Mouse (Mus musculus) heart, embryonic 11.5 days (tissue): ENCODE measurements around the gene Dcst1. TPM values are rescaled to one million over a fixed set of nuclear protein-coding genes. Genes with fewer than 3 reads are reported as not detected.

Source experiments
- ATAC-seq: fragments of 200-750 bp; cut with Nextera tagmentation; replicated peaks from 2 replicates; pipeline ENCODE4 v1.8.0; 2017; ENCODE audit warnings: moderate library complexity; ENCODE audit not compliant: insufficient number of reproducible peaks, low FRiP score, low TSS enrichment
- H3K27ac ChIP-seq: fragments of 300-500 bp; sonication (generic); 2 replicates; pipeline ENCODE4 v1.5.1; 2014; ENCODE audit warnings: mild to moderate bottlenecking, low read depth, low read length
- H3K27me3 ChIP-seq: fragments of 300-500 bp; sonication (generic); 2 replicates; pipeline ENCODE4 v1.6.1; 2014; ENCODE audit warnings: mild to moderate bottlenecking, low read length, mixed read lengths; ENCODE audit not compliant: control insufficient read depth, insufficient read depth
- H3K36me3 ChIP-seq: fragments of 300-500 bp; sonication (generic); 2 replicates; pipeline ENCODE4 v1.6.1; 2014; ENCODE audit warnings: mild to moderate bottlenecking, low read length, moderate library complexity, mixed read lengths; ENCODE audit not compliant: control insufficient read depth, insufficient read depth
- H3K4me1 ChIP-seq: fragments of 300-500 bp; sonication (generic); 2 replicates; pipeline ENCODE4 v1.6.1; 2014; ENCODE audit warnings: low read length; ENCODE audit not compliant: control insufficient read depth, insufficient read depth
- H3K4me2 ChIP-seq: fragments of 300-500 bp; sonication (generic); 2 replicates; pipeline ENCODE4 v1.6.1; 2014; ENCODE audit warnings: mild to moderate bottlenecking, moderate library complexity
- H3K4me3 ChIP-seq: fragments of 300-500 bp; sonication (generic); 2 replicates; pipeline ENCODE4 v1.5.1; 2014; ENCODE audit warnings: low read depth, low read length
- H3K9ac ChIP-seq: fragments of 300-500 bp; sonication (generic); 2 replicates; pipeline ENCODE4 v1.6.1; 2014; ENCODE audit warnings: mild to moderate bottlenecking, low read depth, low read length, moderate library complexity
- H3K9me3 ChIP-seq: fragments of 300-500 bp; sonication (generic); replicated peaks from 2 replicates; pipeline ENCODE4 v1.6.1; 2016; ENCODE audit warnings: low read length; ENCODE audit not compliant: control insufficient read depth
- WGBS: fragments of 180-500 bp; shearing (Covaris S2); extraction: QIAGEN DNeasy Blood & Tissue Kit; methylation state at CpG from one replicate; pipeline ENCODE4 v1.1.7; 2014; ENCODE audit not compliant: insufficient replicate concordance; 5-methylcytosine and 5-hydroxymethylcytosine counted together
- polyA plus RNA-seq: library from polyadenylated mRNA; unstranded; fragments of >200 nt; fragmentation: Nextera tagmentation; extraction: Ambion mirVana; gene quantifications from 2 replicates; pipeline ENCODE4 v1.2.1, GENCODE M21; 2014

Gene Dcst1
- polyA plus RNA-seq, 1 experiment from 2014 or later, result 0.21 TPM

DNA sequence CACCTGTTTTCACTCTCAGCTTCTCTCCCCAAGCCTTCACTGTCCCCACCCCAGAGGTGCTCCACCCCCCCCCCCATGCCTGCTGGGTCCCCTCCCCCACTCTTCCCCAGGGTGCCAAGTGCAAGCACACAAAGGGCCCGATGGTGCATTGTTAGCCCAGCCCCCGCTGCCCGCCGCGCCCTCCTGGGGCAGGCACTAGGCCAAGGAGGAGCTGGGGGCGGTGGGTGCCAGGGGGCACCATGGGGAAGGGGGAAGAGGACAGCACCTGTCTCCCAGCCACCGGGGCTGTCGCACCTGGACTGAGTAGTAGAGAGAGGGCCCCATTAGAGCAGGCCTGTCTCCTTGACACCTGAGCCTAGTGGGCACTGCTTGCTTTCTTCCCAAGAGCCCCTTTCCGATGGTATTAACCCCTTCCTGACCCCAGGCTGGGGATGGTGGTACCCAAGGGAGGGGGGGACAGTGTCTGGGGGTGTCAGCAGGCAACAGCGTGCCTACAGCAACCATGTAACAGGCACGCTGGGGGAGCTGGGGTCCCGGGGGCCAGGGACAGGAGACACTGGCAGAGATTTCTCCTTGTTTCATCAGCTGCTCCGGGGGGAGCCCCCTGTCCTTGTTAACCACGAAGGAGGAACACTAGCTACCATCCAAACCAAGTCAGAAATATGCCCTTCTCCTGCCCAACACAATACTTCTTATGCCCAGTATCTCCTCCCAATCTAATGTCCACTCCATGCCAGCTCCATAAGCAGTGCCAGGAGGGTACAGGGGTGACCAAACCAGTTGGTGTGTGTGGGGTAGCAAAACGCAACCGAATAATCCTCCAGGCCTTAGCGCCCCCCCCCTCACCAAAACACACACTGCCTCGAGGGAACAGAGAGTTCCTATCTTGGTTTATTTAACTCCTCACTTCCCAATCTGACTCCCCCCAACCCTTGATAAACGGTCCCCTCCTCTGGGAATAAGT lies 25.9 kb upstream of the Dcst1 start:
- Histone ChIP-seq H3K27ac (peak overlapping the region; percentile 35; the same call in 1 of the 2 replicates), H3K4me3 (peak overlapping the region; percentile 70), H3K9me3 (no peaks in the 10 kb centered on the region), H3K36me3 (no peaks in the 10 kb centered on the region), H3K4me2 (peak overlapping the region; percentile 100), H3K4me1 (peaks cover 29% of the 10 kb centered on the region), H3K9ac (peak overlapping the region; percentile 86), H3K27me3 (no peaks in the 10 kb centered on the region)
- WGBS, result 17% methylated on average over 19 of the region's 19 CpGs
- ATAC-seq, result no peak

DNA sequence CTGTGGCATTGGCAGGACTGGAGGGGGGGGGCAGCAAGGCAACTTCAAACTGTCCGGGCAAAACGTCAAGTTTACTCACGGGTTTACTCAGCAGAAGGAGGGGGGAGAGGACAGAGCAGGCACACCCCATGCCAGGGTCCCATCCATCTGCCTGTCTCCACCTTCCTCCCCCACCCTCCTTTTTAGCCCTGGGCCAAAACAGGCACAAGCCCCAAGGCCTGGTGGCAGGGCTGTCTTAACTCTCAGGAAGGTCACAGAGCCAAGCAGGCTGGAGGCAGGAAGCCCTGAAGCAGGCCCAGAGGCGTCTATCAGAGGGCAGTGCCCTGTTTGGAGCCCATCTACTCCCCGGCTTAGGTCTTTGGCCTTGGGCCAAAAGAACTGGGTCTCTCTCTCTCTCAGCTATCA lies 25.1 kb upstream of the Dcst1 start:
- Histone ChIP-seq H3K4me2 (peak overlapping the region; percentile 8; the same call in 1 of the 2 replicates), H3K4me3 (no peak overlapping the region), H3K27ac (no peak overlapping the region; the same call in 1 of the 2 replicates), H3K9me3 (no peaks in the 10 kb centered on the region), H3K9ac (no peak overlapping the region), H3K27me3 (no peaks in the 10 kb centered on the region), H3K4me1 (peaks cover 22% of the 10 kb centered on the region), H3K36me3 (no peaks in the 10 kb centered on the region)
- 47% methylated on average over 5 of the region's 5 CpGs for WGBS
- ATAC-seq, result no peak

DNA sequence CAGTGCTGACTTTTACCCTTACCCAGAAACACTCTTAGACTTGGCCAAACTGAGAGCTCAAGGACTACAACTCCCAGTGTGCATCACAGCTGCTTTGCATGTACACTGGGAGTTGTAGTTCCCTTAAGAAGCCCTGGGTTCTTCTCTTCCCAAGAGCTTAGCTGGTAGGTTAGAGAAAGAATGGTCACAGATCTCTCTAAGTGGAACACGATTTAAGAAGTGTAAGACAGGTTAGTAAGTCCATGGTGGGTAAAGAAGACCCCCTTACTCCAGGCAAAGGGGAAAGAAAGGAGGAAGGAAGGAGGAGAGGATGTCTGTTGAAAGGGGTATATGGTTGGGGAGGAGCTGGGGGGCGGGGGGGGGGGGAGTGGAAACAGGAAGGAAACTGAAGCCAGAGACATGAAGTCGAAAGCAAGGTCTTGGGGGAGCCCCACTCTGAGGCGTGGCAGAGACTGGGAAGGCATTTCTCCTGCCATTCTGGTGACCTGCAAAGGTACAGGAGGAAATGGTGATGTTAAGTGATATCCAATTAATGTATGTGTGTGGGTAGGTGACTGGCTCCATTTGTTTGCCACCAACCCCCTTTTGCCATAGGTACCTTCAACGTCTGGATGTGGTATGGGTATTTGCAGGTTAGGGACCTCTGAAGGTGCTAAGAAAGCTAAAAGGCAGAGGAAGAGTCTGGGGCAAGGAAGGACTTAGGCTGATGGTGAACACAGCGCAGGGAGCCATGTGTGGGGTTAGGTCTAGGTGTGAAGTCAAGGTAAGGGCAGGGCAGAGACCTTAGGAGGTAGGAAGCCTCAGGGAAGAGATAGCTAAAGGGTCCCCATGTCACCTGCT lies 24.1 kb upstream of the Dcst1 start:
- WGBS, result 59% methylated on average over 5 of the region's 6 CpGs
- H3K27me3 ChIP-seq, result no peaks in the 10 kb centered on the region
- ATAC-seq, result no peak
- H3K4me2 ChIP-seq, result no peak overlapping the region
- peaks cover 26% of the 10 kb centered on the region for H3K4me1 ChIP-seq
- no peak overlapping the region for H3K4me3 ChIP-seq
- H3K36me3 ChIP-seq, result no peaks in the 10 kb centered on the region
- no peaks in the 10 kb centered on the region for H3K9me3 ChIP-seq
- H3K9ac ChIP-seq, result no peak overlapping the region
- H3K27ac ChIP-seq, result no peak overlapping the region

DNA sequence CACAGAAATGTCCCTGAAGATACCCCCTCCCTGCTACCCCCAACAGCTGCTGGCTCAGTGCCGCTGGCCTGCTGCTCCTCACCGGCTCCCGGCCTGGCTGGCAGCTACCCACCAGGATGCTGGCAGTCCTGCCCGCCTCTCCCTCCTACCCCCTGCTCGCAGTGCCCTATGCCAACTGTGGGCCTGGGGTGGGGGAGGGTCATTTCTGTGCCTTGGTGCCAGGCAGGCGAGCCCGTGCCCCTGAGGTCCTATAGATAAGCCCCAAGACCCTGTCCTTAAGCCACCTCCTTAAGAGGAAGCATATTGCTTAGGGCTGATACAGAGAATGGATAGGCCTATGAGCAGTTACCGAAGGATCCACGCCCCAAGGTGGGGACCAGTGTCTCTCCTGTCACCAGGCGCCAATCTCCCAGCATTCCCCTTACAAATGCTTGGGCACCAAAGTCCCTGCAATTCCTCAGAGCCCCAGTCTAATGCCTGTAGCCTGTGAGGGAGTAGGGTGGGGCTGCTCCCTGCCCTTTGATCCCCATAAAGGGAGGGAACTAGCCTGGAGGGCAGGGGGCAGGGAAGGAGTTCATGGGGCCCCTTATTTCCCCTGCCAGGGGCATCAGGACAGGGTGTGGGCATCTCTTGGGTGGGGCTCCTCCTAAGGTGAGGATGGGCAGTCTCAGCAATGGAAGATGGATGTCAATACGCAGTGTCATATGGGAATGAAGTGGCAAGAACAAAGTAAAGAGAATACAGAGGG lies 23.3 kb upstream of the Dcst1 start:
- ATAC-seq, result no peak
- H3K9me3 ChIP-seq, result no peaks in the 10 kb centered on the region
- 75% methylated on average over 11 of the region's 11 CpGs for WGBS
- H3K4me1 ChIP-seq, result peaks cover 26% of the 10 kb centered on the region
- no peak overlapping the region for H3K9ac ChIP-seq
- no peaks in the 10 kb centered on the region for H3K36me3 ChIP-seq
- H3K4me2 ChIP-seq, result no peak overlapping the region
- H3K27ac ChIP-seq, result no peak overlapping the region
- H3K27me3 ChIP-seq, result no peaks in the 10 kb centered on the region
- H3K4me3 ChIP-seq, result no peak overlapping the region

DNA sequence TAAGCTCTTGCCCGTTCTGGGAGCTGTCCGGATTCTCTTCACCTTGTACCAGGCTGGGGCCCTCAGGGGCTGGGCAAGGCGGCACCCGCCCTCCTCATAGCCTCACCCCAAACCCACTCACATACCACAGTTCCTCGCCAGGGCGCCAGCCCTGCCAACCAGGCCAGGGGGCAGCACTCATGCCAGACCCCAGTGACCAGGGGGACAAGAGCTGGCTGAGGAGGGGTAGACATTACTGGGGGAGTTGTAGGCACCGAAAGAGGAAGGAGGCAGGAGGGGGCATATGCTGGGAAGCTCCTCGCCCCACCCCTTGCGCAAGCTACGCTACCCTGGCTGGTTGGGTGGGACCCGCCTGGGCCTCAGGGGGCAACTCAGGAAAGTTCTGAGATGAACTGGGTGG lies 22.6 kb upstream of the Dcst1 start:
- Histone ChIP-seq H3K9ac (no peak overlapping the region), H3K4me3 (no peak overlapping the region), H3K4me1 (peaks cover 26% of the 10 kb centered on the region), H3K27ac (no peak overlapping the region), H3K9me3 (no peaks in the 10 kb centered on the region), H3K4me2 (no peak overlapping the region), H3K36me3 (no peaks in the 10 kb centered on the region), H3K27me3 (no peaks in the 10 kb centered on the region)
- WGBS, result 76% methylated on average over 11 of the region's 11 CpGs
- ATAC-seq, result no peak

DNA sequence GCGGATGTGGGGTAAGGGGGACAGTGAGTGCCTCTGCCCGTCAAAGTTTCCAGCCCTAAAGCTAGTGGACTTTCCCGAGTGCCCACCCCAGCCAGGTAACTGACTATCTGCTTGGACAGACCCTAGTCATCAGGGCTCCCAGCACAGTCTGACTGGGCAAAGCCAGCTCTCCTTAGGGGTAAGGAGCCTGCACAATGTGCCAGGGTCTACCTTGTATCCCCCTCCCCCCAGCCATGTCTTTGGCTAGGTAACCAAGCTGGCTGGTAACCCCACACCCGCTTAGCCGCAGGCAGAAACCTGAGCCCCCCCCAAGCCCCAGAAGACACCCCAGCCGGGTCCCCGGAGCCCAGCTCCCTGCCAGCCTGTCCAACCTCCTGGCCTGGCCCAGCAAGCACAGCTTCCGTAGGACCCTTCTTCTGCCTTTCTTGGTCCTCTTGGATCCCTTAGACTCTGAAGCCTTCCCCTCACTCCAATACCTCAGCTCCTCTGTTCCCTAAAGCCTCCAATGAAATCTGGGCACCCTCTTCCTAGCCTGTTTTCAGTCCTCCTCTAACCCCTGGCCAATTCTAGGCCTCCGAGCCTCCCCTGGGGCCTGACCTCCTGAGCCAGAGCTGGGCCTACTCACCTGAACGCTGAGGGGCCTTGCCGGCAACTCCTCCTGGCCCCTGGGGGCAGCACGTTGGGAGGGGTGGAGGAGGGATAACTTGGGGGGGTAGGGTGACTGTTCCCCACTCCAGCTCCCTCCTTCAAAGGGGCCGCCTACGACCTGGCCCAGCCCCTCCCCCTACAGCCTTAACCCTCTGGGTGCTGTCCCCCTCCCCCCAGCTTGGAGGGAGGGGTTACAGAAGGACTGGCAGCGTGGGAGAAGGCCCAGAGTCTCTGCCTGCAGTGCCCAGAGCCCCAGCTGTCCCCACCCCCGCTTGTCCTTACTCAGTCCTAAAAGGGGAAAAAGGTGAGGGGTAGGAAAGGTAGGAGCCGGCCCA lies 21.7 kb upstream of the Dcst1 start:
- Histone ChIP-seq H3K27ac (no peak overlapping the region), H3K36me3 (no peaks in the 10 kb centered on the region), H3K4me1 (peaks cover 23% of the 10 kb centered on the region), H3K9me3 (no peaks in the 10 kb centered on the region), H3K4me2 (no peak overlapping the region), H3K4me3 (no peak overlapping the region), H3K27me3 (no peaks in the 10 kb centered on the region), H3K9ac (0 out of 2 replicates have a peak overlapping the region, but pooled peaks have one; percentile 10)
- no peak for ATAC-seq
- 48% methylated on average over 17 of the region's 17 CpGs for WGBS

DNA sequence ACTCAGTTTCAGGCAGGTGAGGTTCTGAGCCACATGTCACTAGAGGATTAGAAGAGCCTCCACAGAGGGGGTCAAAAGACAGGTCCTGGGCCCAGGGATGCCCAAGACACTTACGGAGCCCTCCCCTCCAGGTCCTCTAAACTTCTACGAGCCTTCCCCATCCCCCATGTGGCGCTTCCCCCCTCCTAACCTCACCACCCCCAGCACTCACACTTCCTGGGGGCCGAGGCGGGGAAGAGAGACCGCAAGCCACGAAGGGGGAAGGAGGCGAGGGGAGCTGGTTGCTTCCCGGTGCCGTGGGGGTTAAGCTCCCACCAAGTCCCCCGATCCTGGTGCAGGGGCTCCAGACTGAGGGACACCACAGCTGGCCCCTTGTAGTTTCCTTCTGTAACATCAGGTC lies 20.4 kb upstream of the Dcst1 start:
- Histone ChIP-seq H3K4me1 (peaks cover 12% of the 10 kb centered on the region), H3K9me3 (no peaks in the 10 kb centered on the region), H3K4me3 (no peak overlapping the region), H3K36me3 (no peaks in the 10 kb centered on the region), H3K27me3 (no peaks in the 10 kb centered on the region), H3K4me2 (no peak overlapping the region), H3K9ac (no peak overlapping the region), H3K27ac (no peak overlapping the region)
- no peak for ATAC-seq
- WGBS, result 37% methylated on average over 11 of the region's 11 CpGs
